Mouse (Mus musculus): ENCODE data around the gene Medag. TPM values are rescaled to one million over a fixed set of nuclear protein-coding genes. Genes with fewer than 3 reads are reported as not detected.

Medag gene
- polyA plus RNA-seq (2012), result not detected in 2 replicates

GRCm38 (mm10) chr5:149411509-149412193 lies at the start of gene Medag:
TSS of gene Medag (plus strand) at chr5:149411749.

GRCm38 (mm10) chr5:149439531-149440179 lies 28.1 kb downstream of the Medag start, which contains the start of gene Tex26:
TSS of gene Tex26 (plus strand) at chr5:149439660.

Other genes starting within 250 kb of the Medag start
- gene Uspl1, start 227.4 kb upstream of the Medag start, polyA plus RNA-seq (2012), result 2.8 and 3.0 TPM in 2 replicates
- gene Hmgb1, start 227.3 kb upstream of the Medag start, polyA plus RNA-seq (2012), result 1,013 and 1,089 TPM in 2 replicates
- gene Alox5ap, start 147.0 kb upstream of the Medag start, polyA plus RNA-seq (2012), result 13.7 and 14.8 TPM in 2 replicates
- not detected in 2 replicates for gene Tex26, start 27.9 kb downstream of the Medag start, polyA plus RNA-seq (2012)
- gene Wdr95, start 116.9 kb downstream of the Medag start, polyA plus RNA-seq (2012), result 0.05 TPM in 1 of 2 replicates, not detected in the other
- 131 and 137 TPM in 2 replicates for gene Hsph1, start 224.6 kb downstream of the Medag start, polyA plus RNA-seq (2012)